Mouse (Mus musculus) ovary, postnatal 14 days (tissue): Measurements from ENCODE around the gene Acer2.

Source experiments
- DNase-seq: peaks from one replicate; pipeline ENCODE4 v3.0.0; 2022; ENCODE audit warnings: low spot score

The Acer2 gene

DNA sequence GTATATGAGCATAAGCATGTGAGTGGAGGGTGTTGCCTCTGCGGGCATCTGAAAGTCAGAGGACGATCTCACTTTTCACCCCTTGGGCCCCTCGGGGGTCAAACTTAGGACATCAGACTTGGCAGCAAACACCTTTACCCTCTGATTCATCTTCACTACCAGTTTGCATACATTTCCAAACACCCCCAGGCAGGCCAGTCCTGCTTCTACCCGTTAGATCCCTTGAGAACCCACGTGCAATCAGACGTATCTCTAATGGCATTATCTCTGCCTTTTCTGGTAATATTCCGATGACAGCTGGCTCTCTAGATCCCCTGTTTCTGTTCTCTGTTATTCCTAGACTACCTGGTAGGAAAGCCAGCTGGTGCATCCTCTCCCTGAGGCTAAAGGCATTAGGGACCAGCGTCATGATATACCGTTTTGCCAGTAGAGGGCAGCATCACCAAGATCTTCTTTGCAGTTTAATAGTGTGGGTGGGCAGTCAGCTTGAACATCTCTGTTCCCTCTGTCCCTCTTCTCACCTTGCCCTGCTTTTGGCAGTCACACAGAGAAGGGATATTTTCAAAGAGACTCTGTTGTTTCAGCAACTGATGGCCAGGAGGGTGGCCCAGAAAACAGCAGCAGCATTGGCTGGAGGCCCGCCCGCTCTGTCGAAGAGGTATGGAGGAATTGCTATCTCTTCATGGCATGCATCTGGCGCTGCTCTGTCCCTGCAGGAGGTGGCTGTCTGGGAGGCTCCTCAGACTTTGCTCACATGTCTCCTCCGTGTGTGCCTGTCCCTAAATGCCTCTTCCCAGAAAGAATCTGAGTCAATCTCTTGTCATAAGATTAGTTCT, 83.6 kb downstream of the Acer2 start:
- DNase-seq, result peak; percentile 61

DNA sequence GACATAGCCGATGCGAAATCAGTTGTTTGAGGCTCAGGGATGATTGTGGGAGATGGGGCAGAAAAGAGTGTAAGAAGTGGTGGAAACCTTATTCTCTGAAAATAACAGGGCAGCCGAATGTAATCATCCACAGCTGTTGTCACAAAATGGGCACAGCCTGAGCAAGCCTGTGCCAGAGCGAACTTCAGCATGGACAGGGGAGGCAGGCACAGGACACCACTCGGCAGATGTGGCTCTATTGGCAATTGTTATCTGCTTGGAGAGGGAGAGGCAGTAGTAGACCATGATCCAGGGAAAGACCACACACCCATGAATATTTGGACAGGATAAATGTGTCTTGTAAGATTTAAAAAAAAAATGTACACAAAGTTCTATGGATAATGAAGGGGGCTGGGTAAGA, 103.1 kb downstream of the Acer2 start:
- no peak for DNase-seq
